Mouse (Mus musculus): ENCODE measurements around the gene Mmp24.

Mmp24 gene

DNA sequence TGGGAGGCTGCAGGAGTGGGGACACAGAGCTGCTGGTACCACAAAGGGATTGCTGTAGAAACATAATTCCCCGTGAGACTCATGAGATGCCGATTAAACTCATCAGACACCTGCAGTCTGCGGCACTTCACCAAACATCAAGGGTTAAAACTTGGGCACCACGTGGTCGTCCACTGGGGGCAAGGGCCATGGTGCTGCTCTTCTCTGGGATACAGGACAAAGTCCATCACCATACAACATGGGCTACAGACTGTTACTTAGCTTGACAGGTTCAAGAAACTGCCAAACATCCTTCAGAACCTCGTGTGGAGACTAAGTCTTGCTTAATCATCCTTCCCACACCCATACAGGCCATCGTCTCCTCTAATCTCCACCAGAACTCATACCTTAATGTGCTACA is 85.0 kb downstream of the Mmp24 start:
- DNase-seq (ENCODE audit: low spot score), result no peak

DNA sequence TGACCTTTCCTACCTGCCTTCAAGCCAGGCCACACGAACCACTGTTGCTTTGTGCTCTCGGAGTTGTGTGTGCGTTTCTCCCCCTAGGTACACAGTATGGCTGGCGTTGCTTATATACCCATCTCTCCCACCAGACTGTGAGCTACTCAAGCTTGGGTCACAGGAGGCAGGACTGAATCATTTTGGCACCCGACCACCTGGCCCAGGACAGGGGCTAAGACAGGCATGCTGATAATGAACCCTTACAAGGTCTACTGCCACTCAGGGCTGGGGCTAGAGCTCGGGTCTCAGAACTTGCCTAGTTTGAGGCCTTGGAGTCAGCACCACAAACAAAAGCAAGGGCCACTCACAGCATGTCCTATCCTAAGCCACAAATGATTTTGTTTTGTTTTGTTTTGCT is 86.4 kb downstream of the Mmp24 start:
- no peak for DNase-seq (ENCODE audit: low spot score)

DNA sequence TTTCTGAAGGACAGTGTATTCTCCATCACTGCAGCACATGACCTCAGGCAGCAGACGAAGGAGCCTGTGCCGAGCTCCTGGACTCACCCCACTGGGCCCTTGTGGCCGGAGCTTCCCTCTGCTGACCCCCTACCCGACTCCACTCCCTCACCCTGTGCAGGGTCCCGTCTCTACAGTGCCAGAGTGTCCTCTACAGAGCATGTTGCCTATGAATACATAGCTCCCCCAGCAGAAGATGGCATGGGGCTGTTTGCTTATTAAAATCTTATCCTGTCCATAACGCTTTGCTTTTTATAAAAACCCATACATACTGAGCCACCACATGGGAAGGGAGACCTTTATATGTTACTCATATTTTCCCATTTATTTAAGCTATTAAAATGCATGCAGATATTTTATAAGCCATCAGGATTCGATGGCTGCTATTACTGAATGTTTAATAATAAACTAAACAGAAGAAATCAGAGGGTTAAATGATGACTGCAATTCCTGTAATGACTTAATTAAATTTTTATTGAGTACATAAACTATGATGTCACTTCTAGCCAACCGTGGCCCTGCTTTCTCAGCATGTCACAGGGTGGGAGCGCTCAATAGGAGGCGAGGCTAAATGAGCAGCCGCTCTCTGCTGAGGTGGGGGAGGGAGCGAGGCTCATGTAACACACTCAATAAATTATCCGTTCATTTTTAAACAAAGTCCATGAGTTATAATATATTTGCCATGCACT is 87.6 kb downstream of the Mmp24 start:
- DNase-seq (ENCODE audit: low spot score), result no peak

DNA sequence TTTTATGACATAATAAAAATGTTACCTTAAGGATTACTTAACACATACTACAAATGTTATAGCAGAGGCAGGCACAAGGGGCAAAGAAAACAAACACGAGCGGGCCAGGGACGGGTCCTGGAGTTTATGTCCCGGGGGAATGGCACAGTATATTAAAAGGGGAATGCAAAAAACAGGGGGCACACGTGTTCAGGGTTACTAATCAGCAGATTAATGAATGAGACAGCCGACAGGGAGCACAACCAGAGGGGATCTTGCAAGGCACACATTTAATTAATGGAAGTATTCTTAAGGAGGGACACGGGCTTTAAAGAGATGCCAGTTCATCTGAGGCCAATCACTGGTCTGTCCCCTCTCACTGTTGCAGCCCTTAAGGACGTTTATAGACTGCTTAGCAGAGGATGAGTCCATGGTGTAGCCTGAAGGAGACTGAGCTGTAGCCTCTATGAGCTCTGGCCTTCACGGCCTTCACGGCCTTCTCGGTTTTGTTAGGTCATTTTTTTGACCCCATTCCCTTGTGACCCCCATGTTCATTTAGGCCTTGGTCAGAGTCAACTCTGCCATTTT is 88.2 kb downstream of the Mmp24 start:
- DNase-seq (ENCODE audit: low spot score), result no peak
